Mouse (Mus musculus) small intestine, adult 2 months (tissue): ENCODE results near the gene Kcna7.

ENCODE experiments used
- CTCF ChIP-seq: fragments of 200-500 bp; IDR thresholded peaks from 2 replicates; pipeline ENCODE4 v1.5.1; 2012; ENCODE audit warnings: low read depth, mild to moderate bottlenecking, control low read depth, inconsistent platforms, low read length, moderate library complexity, mixed read lengths; ENCODE audit not compliant: insufficient replicate concordance, insufficient read length; ENCODE audit errors: extremely low read depth
- POLR2A ChIP-seq: fragments of 200-500 bp; IDR thresholded peaks from 2 replicates; pipeline ENCODE4 v1.6.1; 2012; ENCODE audit warnings: low read depth, mild to moderate bottlenecking, control low read depth, inconsistent platforms, low read length, moderate library complexity

DNA sequence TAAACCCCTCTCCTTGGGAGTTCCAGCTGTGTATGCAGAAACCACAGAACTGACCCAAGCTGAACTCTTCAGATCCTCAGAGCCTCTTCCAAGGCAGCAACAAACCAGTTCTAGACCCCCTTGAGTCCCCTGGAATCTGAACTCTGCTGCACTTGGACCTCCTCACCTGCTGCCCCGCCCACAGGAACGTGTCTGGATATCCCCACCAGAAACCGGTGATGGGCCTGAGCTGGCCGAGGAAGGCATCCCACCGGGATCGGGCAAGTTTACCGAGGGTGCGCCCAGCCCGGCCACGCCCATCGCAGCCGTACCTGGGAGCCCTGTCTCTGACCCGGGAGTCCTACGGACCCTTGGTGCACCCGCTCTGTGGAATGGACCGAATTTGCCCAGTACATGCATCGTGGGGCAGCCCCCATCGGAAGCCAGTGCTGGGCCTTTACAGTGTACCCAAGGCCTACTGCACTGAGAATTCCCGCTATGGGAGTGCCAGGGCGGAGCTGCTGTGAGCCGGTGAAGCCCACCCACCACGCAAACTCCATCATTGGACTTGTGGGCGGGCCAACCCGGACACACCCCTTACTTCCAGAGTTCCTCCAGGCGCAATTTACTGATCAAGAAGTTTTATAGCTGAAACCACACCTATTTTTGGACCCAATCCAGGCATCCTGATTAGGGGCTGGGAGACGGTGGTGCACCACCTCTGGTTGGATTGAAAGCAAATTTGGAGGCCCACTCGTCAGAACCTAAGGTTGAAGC is 14.6 kb downstream of the Kcna7 start:
- TF ChIP-seq CTCF (no peak), POLR2A (no peak)
